Mouse (Mus musculus) ES-E14 (cell line): ENCODE measurements around the gene Baz2a.

ENCODE experiments used
- CHD2 ChIP-seq: IDR thresholded peaks from 2 replicates; pipeline ENCODE4 v1.6.1; 2014; ENCODE audit warnings: mild to moderate bottlenecking, low read depth, low read length, inconsistent platforms
- HCFC1 ChIP-seq: IDR thresholded peaks from 2 replicates; pipeline ENCODE4 v1.6.1; 2012; ENCODE audit warnings: low read length, inconsistent platforms, borderline replicate concordance; ENCODE audit not compliant: insufficient read depth
- MAFK ChIP-seq: IDR thresholded peaks from 2 replicates; pipeline ENCODE4 v1.6.1; 2014; ENCODE audit warnings: mild to moderate bottlenecking, low read depth, low read length, inconsistent platforms; ENCODE audit not compliant: insufficient read depth
- ZC3H11A ChIP-seq: IDR thresholded peaks from 2 replicates; pipeline ENCODE4 v1.6.1; 2012; ENCODE audit warnings: low read depth, mild to moderate bottlenecking, inconsistent platforms, low read length, borderline replicate concordance
- ZNF384 ChIP-seq: IDR thresholded peaks from 2 replicates; pipeline ENCODE4 v1.6.1; 2012; ENCODE audit warnings: low read depth, low read length, inconsistent platforms

GRCm38 (mm10) chr10:128049741-128050140, 41.6 kb upstream of the Baz2a start:
- TF ChIP-seq CHD2 (no peak), HCFC1 (no peak), MAFK (no peak), ZC3H11A (no peak), ZNF384 (no peak)
